Mouse (Mus musculus) embryonic facial prominence, embryonic 11.5 days (tissue): ENCODE data around the gene Gm14180. TPM values are rescaled to one million over a fixed set of nuclear protein-coding genes. Genes with fewer than 3 reads are reported as not detected.
"Not testable (repeated sequence)": the region's sequence is repeated elsewhere in the genome, so short reads cannot be mapped to it uniquely, and the experiment has no call there.

Experiments
- ATAC-seq: fragments of 200-750 bp; cut with Nextera tagmentation; replicated peaks from 2 replicates; pipeline ENCODE4 v1.8.0; 2017; ENCODE audit warnings: low read depth; ENCODE audit not compliant: insufficient number of reproducible peaks, low FRiP score, low TSS enrichment
- DNase-seq: peaks from one replicate; pipeline ENCODE4 v3.0.0-alpha.2; 2015; ENCODE audit warnings: low spot score
- H3K27ac ChIP-seq: fragments of 300-500 bp; sonication (generic); replicated peaks from 2 replicates; pipeline ENCODE4 v1.5.1; 2014; ENCODE audit warnings: mild to moderate bottlenecking, low read depth, low read length, control low read depth
- H3K27me3 ChIP-seq: fragments of 300-500 bp; sonication (generic); 2 replicates; pipeline ENCODE4 v1.6.1; 2014; ENCODE audit warnings: mild to moderate bottlenecking, low read length, moderate library complexity, mixed read lengths; ENCODE audit not compliant: control insufficient read depth, insufficient read depth
- H3K36me3 ChIP-seq: fragments of 300-500 bp; sonication (generic); replicated peaks from 2 replicates; pipeline ENCODE4 v1.6.1; 2014; ENCODE audit warnings: low read depth, mild to moderate bottlenecking, low read length, moderate library complexity, mixed read lengths; ENCODE audit not compliant: control insufficient read depth, insufficient read depth
- H3K4me1 ChIP-seq: fragments of 300-500 bp; sonication (generic); 2 replicates; pipeline ENCODE4 v1.6.1; 2014; ENCODE audit warnings: low read length, mixed read lengths; ENCODE audit not compliant: control insufficient read depth, insufficient read depth
- H3K4me2 ChIP-seq: fragments of 300-500 bp; sonication (generic); 2 replicates; pipeline ENCODE4 v1.6.1; 2014; ENCODE audit warnings: low read depth, mild to moderate bottlenecking, control low read depth, low read length, moderate library complexity
- H3K4me3 ChIP-seq: fragments of 300-500 bp; sonication (generic); 2 replicates; pipeline ENCODE4 v1.5.1; 2014; ENCODE audit warnings: low read depth, low read length, control low read depth
- H3K9ac ChIP-seq: fragments of 300-500 bp; sonication (generic); replicated peaks from 2 replicates; pipeline ENCODE4 v1.6.1; 2014; ENCODE audit warnings: mild to moderate bottlenecking, control low read depth, low read length
- H3K9me3 ChIP-seq: fragments of 300-500 bp; sonication (generic); replicated peaks from 2 replicates; pipeline ENCODE4 v1.6.1; 2016; ENCODE audit warnings: mild to moderate bottlenecking, low read length, inconsistent platforms, mixed read lengths; ENCODE audit not compliant: control insufficient read depth
- WGBS: fragments of 180-500 bp; shearing (Covaris S2); extraction: QIAGEN DNeasy Blood & Tissue Kit; methylation state at CpG from one replicate; pipeline ENCODE4 v1.1.7; 2014; 5-methylcytosine and 5-hydroxymethylcytosine counted together
- polyA plus RNA-seq: library from polyadenylated mRNA; unstranded; fragments of >200 nt; fragmentation: Nextera tagmentation; extraction: Ambion mirVana; gene quantifications from 2 replicates; pipeline ENCODE4 v1.2.1, GENCODE M21; 2014

Gene Gm14180
- not detected in 2 replicates for polyA plus RNA-seq

- WGBS, result 74% methylated on average over 2 of the region's 2 CpGs
- Histone ChIP-seq H3K27me3 (no peaks in the 10 kb centered on the region), H3K9me3 (no peaks in the 10 kb centered on the region), H3K4me1 (no peaks in the 10 kb centered on the region), H3K9ac (no peak within 1 kb of the TSS), H3K27ac (no peak within 1 kb of the TSS), H3K4me2 (no peak within 1 kb of the TSS), H3K36me3 (no peaks in the 10 kb centered on the region), H3K4me3 (no peak within 1 kb of the TSS)
- DNase-seq (no peak), ATAC-seq (no peak)
These were observed at the start of gene Gm14180 for GRCm38 (mm10) chr11:99734190-99734589. Gene Gm14180, minus strand, starts transcription at chr11:99734290.

DNA sequence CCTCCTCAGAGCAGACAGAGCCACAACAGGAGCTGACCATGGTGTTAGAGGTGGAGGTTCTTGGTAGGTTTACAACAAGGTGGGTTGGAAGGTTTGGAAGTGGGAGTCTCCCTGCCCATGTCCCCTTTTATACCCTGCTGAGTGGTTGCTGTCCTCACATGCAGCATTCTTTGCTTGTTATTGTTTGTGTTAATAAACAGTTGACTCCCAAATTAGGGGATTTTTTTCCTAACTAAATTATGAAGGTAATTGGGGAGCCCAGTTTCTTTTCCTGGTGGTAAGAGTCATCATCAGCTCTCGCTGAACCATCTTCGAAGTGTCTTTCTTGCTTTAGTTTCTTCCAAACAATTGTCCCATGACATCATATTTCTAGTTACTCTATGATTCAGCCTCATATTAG is 46.5 kb upstream of the Gm14180 start, which contains the start of gene Krtap4-8:
Krtap4-8 (minus strand) TSS at position 101 of the 400 bp plus-strand sequence.
- Histone ChIP-seq H3K4me3 (no peak within 1 kb of the TSS), H3K27me3 (no peaks in the 10 kb centered on the region), H3K9me3 (no peaks in the 10 kb centered on the region), H3K4me2 (no peak within 1 kb of the TSS), H3K27ac (no peak within 1 kb of the TSS), H3K36me3 (no peaks in the 10 kb centered on the region), H3K4me1 (no peaks in the 10 kb centered on the region), H3K9ac (no peak within 1 kb of the TSS)
- ATAC-seq (no peak), DNase-seq (no peak)
- 87% methylated on average over 2 of the region's 2 CpGs for WGBS

DNA sequence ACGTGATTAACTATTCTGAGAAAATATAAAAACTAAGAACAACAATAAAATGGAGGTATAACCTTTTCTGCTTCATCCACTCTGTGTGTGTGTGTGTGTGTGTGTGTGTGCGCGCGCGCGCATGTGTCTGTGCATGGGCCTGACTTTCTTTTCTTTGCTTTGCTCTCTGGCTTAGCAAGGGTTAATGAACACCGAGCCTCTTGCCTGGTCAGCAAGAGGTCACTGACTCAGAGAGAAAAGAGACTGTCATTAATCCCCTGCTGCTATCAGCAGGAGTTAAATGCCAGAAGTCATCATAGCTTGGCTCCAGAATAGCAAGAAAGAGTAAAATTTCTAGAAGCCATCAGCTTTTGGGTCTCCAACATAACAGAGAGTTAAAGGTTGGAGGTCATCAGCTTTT is 44.3 kb upstream of the Gm14180 start:
- Histone ChIP-seq H3K36me3 (no peaks in the 10 kb centered on the region), H3K27ac (no peak overlapping the region), H3K27me3 (no peaks in the 10 kb centered on the region), H3K4me3 (no peak overlapping the region), H3K4me2 (no peak overlapping the region), H3K9ac (no peak overlapping the region), H3K4me1 (no peaks in the 10 kb centered on the region), H3K9me3 (no peaks in the 10 kb centered on the region)
- DNase-seq (no peak), ATAC-seq (no peak)
- whole genome bisulfite sequencing, result 54% methylated on average over 7 of the region's 7 CpGs

- H3K9ac ChIP-seq, H3K4me2 ChIP-seq, H3K27me3 ChIP-seq, H3K4me3 ChIP-seq, ATAC-seq, DNase-seq, H3K27ac ChIP-seq, H3K9me3 ChIP-seq, H3K4me1 ChIP-seq, H3K36me3 ChIP-seq: not testable (repeated sequence)
These were observed 38.7 kb upstream of the Gm14180 start, which contains the start of gene Gm11595 for GRCm38 (mm10) chr11:99772813-99773212. Gene Gm11595, minus strand, starts transcription at chr11:99772913.

GRCm38 (mm10) chr11:99768410-99768809 is 34.3 kb upstream of the Gm14180 start:
- Histone ChIP-seq H3K9me3 (no peaks in the 10 kb centered on the region), H3K27ac (no peak overlapping the region), H3K27me3 (no peaks in the 10 kb centered on the region), H3K36me3 (no peaks in the 10 kb centered on the region), H3K4me1 (no peaks in the 10 kb centered on the region), H3K4me2 (no peak overlapping the region), H3K9ac (no peak overlapping the region), H3K4me3 (no peak overlapping the region)
- 59% methylated on average over 2 of the region's 2 CpGs for WGBS
- ATAC-seq (no peak), DNase-seq (no peak)

DNA sequence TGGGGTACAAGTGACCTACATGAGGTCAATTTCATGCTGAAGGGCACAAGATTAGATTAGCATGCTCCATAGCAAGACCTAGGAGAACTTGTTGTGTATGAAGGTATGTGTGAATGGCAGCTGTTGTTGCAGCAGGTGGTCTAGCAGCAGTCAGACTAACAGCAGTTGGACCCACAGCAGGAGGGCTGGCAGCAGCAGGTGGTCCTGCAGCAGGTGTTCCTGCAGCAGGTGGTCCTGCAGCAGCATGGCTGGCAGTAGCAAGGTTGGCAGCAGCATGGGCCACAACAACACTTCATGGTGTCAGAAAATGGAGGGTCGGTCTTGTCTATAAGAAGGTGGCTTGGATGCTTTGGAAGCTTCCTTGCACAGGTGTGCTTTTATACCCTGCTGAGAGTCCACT is 24.8 kb upstream of the Gm14180 start:
- ATAC-seq (no peak), DNase-seq (no peak)
- WGBS, result 96% methylated on average over 1 of the region's 1 CpGs
- Histone ChIP-seq H3K9me3 (no peaks in the 10 kb centered on the region), H3K4me3 (no peak overlapping the region), H3K27ac (no peak overlapping the region), H3K4me2 (no peak overlapping the region), H3K9ac (no peak overlapping the region), H3K27me3 (no peaks in the 10 kb centered on the region), H3K4me1 (no peaks in the 10 kb centered on the region), H3K36me3 (no peaks in the 10 kb centered on the region)

DNA sequence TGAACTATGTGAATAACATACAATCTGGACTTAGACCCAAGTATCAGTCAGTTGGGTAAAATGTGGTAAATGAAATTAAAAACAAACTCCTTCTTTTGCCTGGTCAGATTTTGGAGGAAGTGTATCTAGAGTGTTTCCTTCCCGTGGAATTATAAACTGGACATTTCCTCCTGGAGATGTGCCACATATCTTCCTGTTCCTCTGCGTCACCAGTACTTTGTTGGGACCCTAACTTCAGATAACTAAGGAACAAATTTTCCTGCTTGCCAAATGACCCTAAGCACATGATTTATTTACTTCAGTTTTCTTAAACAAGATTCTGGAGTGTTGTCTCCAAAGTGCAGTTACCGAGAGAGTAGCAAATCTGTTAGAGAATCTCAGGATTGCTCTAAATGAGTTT is 9.9 kb upstream of the Gm14180 start:
- Histone ChIP-seq H3K4me3 (no peak overlapping the region), H3K27me3 (no peaks in the 10 kb centered on the region), H3K4me1 (no peaks in the 10 kb centered on the region), H3K36me3 (no peaks in the 10 kb centered on the region), H3K9me3 (no peaks in the 10 kb centered on the region), H3K9ac (no peak overlapping the region), H3K4me2 (no peak overlapping the region), H3K27ac (no peak overlapping the region)
- ATAC-seq, result no peak
- WGBS, result 85% methylated on average over 3 of the region's 3 CpGs
- DNase-seq, result no peak

GRCm38 (mm10) chr11:99724061-99724460 is 10.0 kb downstream of the Gm14180 start:
- no peaks in the 10 kb centered on the region for H3K36me3 ChIP-seq
- H3K4me2 ChIP-seq, result no peak overlapping the region
- no peak for DNase-seq
- no peaks in the 10 kb centered on the region for H3K9me3 ChIP-seq
- no peaks in the 10 kb centered on the region for H3K4me1 ChIP-seq
- H3K27me3 ChIP-seq, result no peaks in the 10 kb centered on the region
- no peak overlapping the region for H3K9ac ChIP-seq
- no peak overlapping the region for H3K27ac ChIP-seq
- no peak overlapping the region for H3K4me3 ChIP-seq
- ATAC-seq, result no peak
- WGBS, result 93% methylated on average over 2 of the region's 2 CpGs
